8 mouse cellular contexts compared by ENCODE assay signal in genomic region chr1:154788069-154788468, GRCm38 (mm10).
DNase-seq lines count a peak whose midpoint lies in the region; ATAC-seq and TF ChIP-seq lines count a peak whose summit lies in the region.

No protein-coding gene starts in this region.

- no peaks in the 10 kb centered on the region for H3K27me3 ChIP-seq in forebrain, embryonic 11.5 days (ENCODE audit: control insufficient read depth, insufficient read depth, low read length)
- no peaks in the 10 kb centered on the region for H3K27me3 ChIP-seq in hindbrain, embryonic 11.5 days (ENCODE audit: control insufficient read depth, insufficient read depth, low read length)

- no peak overlapping the region for H3K27ac ChIP-seq in bone marrow macrophage, adult 2 months (ENCODE audit: insufficient read depth, low read depth, low read length)
- H3K27ac ChIP-seq in forebrain, embryonic 11.5 days (ENCODE audit: low read depth, low read length): no peak overlapping the region
- no peak overlapping the region for H3K27ac ChIP-seq in hindbrain, embryonic 11.5 days (ENCODE audit: low read depth, low read length)

- no peak overlapping the region for H3K4me3 ChIP-seq in bone marrow macrophage, adult 2 months (ENCODE audit: insufficient read depth, low read length)
- no peak overlapping the region for H3K4me3 ChIP-seq in forebrain, embryonic 11.5 days (ENCODE audit: low read depth, low read length)
- no peak overlapping the region for H3K4me3 ChIP-seq in hindbrain, embryonic 11.5 days (ENCODE audit: low read depth, low read length)

- TF ChIP-seq CTCF in bone marrow macrophage, adult 2 months (IDR thresholded peaks at IDR 0.05; ENCODE audit: low read depth, low read length): peak; percentile 81

- WGBS in forebrain, embryonic 11.5 days: 12% methylated on average over 5 of the region's 5 CpGs
- WGBS in hindbrain, embryonic 11.5 days: 9% methylated on average over 5 of the region's 5 CpGs

- peak; percentile 60; the same call in 1 of the 2 replicates for ATAC-seq in forebrain, embryonic 11.5 days (replicated peaks; ENCODE audit: low FRiP score)
- peak; percentile 58; the same call in 1 of the 2 replicates for ATAC-seq in hindbrain, embryonic 11.5 days (ENCODE audit: low FRiP score)
- peak; percentile 61 for ATAC-seq in megakaryocyte progenitor cell, adult 5-6 weeks (replicated peaks; ENCODE audit: poor library complexity)
- no peak for ATAC-seq in inflammation-experienced regulatory T-cells, adult 6 months

- no peaks in the 10 kb centered on the region for H3K36me3 ChIP-seq in forebrain, embryonic 11.5 days (ENCODE audit: control insufficient read depth, insufficient read depth, low read length)
- H3K36me3 ChIP-seq in hindbrain, embryonic 11.5 days (ENCODE audit: control insufficient read depth, insufficient read depth, low read length): no peaks in the 10 kb centered on the region

- no peaks in the 10 kb centered on the region for H3K9me3 ChIP-seq in forebrain, embryonic 11.5 days (ENCODE audit: control insufficient read depth, low read length)
- H3K9me3 ChIP-seq in hindbrain, embryonic 11.5 days (ENCODE audit: control insufficient read depth, low read length): no peaks in the 10 kb centered on the region

- H3K4me2 ChIP-seq in forebrain, embryonic 11.5 days (ENCODE audit: low read depth, low read length, severe bottlenecking): no peak overlapping the region
- H3K4me2 ChIP-seq in hindbrain, embryonic 11.5 days (replicated peaks; ENCODE audit: low read depth, low read length): no peak overlapping the region

- no peak overlapping the region for H3K9ac ChIP-seq in forebrain, embryonic 11.5 days (ENCODE audit: low read length)
- no peak overlapping the region for H3K9ac ChIP-seq in hindbrain, embryonic 11.5 days (ENCODE audit: low read depth, low read length)

- H3K4me1 ChIP-seq in bone marrow macrophage, adult 2 months (ENCODE audit: control insufficient read depth, insufficient read depth, low read length): 0 out of 2 replicates have a peak, but pooled peaks cover 3% of the 10 kb centered on the region
- H3K4me1 ChIP-seq in forebrain, embryonic 11.5 days (replicated peaks; ENCODE audit: control insufficient read depth, insufficient read depth, low read length): no peaks in the 10 kb centered on the region
- H3K4me1 ChIP-seq in hindbrain, embryonic 11.5 days (replicated peaks; ENCODE audit: control insufficient read depth, insufficient read depth, low read length): 0 out of 2 replicates have a peak, but pooled peaks cover 2% of the 10 kb centered on the region

- peak; percentile 57 for DNase-seq in MN1 (ENCODE audit: low spot score)
- DNase-seq in forebrain, embryonic 11.5 days (ENCODE audit: low spot score): peak; percentile 88
- DNase-seq in hindbrain, embryonic 11.5 days (ENCODE audit: low spot score): peak; percentile 94
- DNase-seq in left cerebral cortex, adult 18-20 months (ENCODE audit: low spot score in 2 of 2): peak; percentile 77 to 87
- peak; percentile 64 for DNase-seq in right cerebral cortex, postnatal 25 days

- no peak for TF ChIP-seq POLR2A in bone marrow macrophage, adult 2 months (IDR thresholded peaks at IDR 0.05; ENCODE audit: borderline replicate concordance, low read depth, low read length)
